Mouse (Mus musculus) stomach, postnatal 0 days (tissue): Measurements from ENCODE around the gene Mecp2.

ENCODE experiments used
- CTCF ChIP-seq: IDR thresholded peaks from 2 replicates; pipeline ENCODE4 v1.5.1; 2016; ENCODE audit warnings: antibody characterized with exemption, low read depth, mild to moderate bottlenecking, moderate library complexity
- EP300 ChIP-seq: optimal IDR thresholded peaks from 2 replicates; pipeline ENCODE3; 2016; ENCODE audit warnings: antibody characterized with exemption

- TF ChIP-seq CTCF (peak; percentile 47), EP300 (no peak)
Measured at GRCm38 (mm10) chrX:74124975-74125374, 10.2 kb downstream of the Mecp2 start.
